8 mouse cellular contexts compared by ENCODE assay signal in the genomic region with DNA sequence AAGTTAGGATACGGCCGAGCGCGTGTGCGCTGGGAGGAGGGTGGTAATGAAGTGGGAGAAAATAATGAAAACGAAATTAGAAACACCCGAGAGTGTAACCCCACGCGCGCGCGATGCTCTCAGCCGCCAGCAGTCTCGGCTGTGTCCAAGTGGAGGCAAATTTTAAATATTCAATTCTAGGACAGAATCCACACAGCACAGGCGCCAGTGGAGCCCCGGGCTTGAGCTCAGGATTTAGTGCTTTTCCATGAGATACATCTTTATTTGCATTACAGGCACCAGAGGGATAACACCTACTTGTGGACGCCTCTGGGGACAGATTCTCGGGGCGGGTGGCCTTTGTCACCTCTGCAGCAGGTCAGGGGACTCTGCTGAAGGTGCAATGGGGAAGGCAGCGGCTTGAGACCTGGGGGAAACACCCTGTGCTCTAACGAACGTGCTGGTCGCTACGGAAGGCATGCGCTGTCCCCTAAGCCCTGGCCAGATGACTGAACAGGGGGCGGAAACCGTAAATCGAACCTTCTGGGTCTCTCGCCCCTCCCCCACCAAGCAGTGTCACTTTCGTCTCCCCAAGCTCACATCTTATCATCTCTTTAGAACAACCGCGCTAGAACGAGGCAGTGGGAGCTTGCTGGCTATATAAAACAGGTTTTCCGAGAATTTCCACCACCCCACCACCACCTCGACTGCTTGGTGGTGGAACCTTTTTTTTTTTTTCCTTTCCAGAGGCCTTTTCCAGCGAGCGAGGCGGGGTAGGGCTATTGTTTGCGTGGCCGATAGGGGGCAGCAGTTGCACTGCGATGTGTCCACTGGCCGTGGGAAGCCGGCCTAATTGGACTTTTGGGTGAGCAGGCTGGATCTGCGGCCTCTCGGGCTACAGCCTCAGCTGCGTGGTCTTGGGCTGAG.
A peak's percentile ranks its signal among the peaks of the same experiment; 100 is the strongest.
DNase-seq lines count a peak whose midpoint lies in the region; ATAC-seq lines count a peak whose summit lies in the region.

No protein-coding gene starts in this region.

- ATAC-seq in common myeloid progenitor, adult 5-6 weeks (replicated peaks; ENCODE audit: low read depth, poor library complexity, severe bottlenecking) = peak; percentile 69
- ATAC-seq in inflammation-experienced regulatory T-cells, adult 6 months = peak; percentile 69

- intact Hi-C loops in gastrocnemius, postnatal 14 days (cut with DNase I; ENCODE audit: low total_unique reads) = loop anchor here (5.0 to 10.0 kb wide), 2 partner anchors 95 to 208 kb away; a partner anchor contains a TSS

- H3K4me3 ChIP-seq in megakaryocyte, embryonic 14.5 days (replicated peaks) = peak overlapping the region; percentile 92

- H3K4me1 ChIP-seq in megakaryocyte, embryonic 14.5 days = peaks cover 24% of the 10 kb centered on the region

- H3K27me3 ChIP-seq in megakaryocyte, embryonic 14.5 days (replicated peaks) = peaks cover 33% of the 10 kb centered on the region

- H3K36me3 ChIP-seq in megakaryocyte, embryonic 14.5 days (replicated peaks; ENCODE audit: low read length) = no peaks in the 10 kb centered on the region

- no peaks in the 10 kb centered on the region for H3K9me3 ChIP-seq in megakaryocyte, embryonic 14.5 days

- peak; percentile 91 for DNase-seq in ZHBTc4 (ENCODE audit: low read depth, low spot score)
- DNase-seq in gastrocnemius, postnatal 14 days = peak; percentile 88
- peak; percentile 28 to 90 for DNase-seq in left cerebral cortex, adult 9 months (ENCODE audit: low spot score in 2 of 2)
- peak; percentile 86 to 88 for DNase-seq in right cerebral cortex, adult 2 months (ENCODE audit: low spot score in 2 of 2)
- peak; percentile 66 for DNase-seq in urinary bladder, postnatal 10 days (ENCODE audit: low spot score)

Comparison
In these comparisons a context has a peak if more than half of its experiments do, and no peak if none do; other contexts are left out.
1. Peak in every context shown above with its lines: DNase-seq, ATAC-seq and H3K4me3 ChIP-seq.